Mouse (Mus musculus) myocyte (in vitro differentiated cells): ENCODE measurements at regions not wholly inside any gene's neighbourhood (a gene's known extent, or its start where the extent isn't known, plus 50 kb on each side); places are given as distances from the start of the nearest gene placed in this dataset.

Experiments
- H3K27me3 ChIP-seq: one replicate; pipeline ENCODE4 v1.6.1; 2011; ENCODE audit not compliant: control insufficient read depth, insufficient read depth, insufficient read length
- H3K36me3 ChIP-seq: one replicate; pipeline ENCODE4 v1.6.1; 2011; ENCODE audit not compliant: control insufficient read depth, insufficient read depth
- H3K4me2 ChIP-seq: one replicate; pipeline ENCODE4 v1.6.1; 2011; ENCODE audit warnings: low read depth, control low read depth
- H3K4me3 ChIP-seq: one replicate; pipeline ENCODE4 v1.5.1; 2011; ENCODE audit warnings: mild to moderate bottlenecking, control low read depth, moderate library complexity
- H3K79me2 ChIP-seq: one replicate; pipeline ENCODE4 v1.6.1; 2011; ENCODE audit not compliant: control insufficient read depth, insufficient read depth
- H3ac ChIP-seq: one replicate; pipeline ENCODE4 v1.6.1; 2011; ENCODE audit not compliant: control insufficient read depth, insufficient read length
- CEBPB ChIP-seq: IDR thresholded peaks from 2 replicates; pipeline ENCODE4 v1.6.1; 2011; ENCODE audit warnings: mild to moderate bottlenecking, moderate library complexity; ENCODE audit not compliant: poor library complexity, insufficient read depth, severe bottlenecking
- E2F4 ChIP-seq: IDR thresholded peaks from one replicate; pipeline ENCODE4 v1.6.1; 2011; ENCODE audit warnings: mild to moderate bottlenecking, control low read depth, moderate library complexity; ENCODE audit not compliant: insufficient read depth
- MAX ChIP-seq: IDR thresholded peaks from one replicate; pipeline ENCODE4 v1.6.1; 2011; ENCODE audit warnings: low read depth, mild to moderate bottlenecking, control low read depth
- MYOD1 ChIP-seq, 3 experiments: IDR thresholded peaks; one replicate each; pipeline ENCODE4 v1.6.1; 2011; ENCODE audit warnings: control low read depth in 2 of 3, low read depth in 2 of 3, mild to moderate bottlenecking in 2 of 3, moderate library complexity in 1 of 3; ENCODE audit not compliant: insufficient read length in 2 of 3, control insufficient read depth in 1 of 3
- MYOG ChIP-seq, 3 experiments: IDR thresholded peaks; one replicate each; pipeline ENCODE4 v1.6.1; 2011; ENCODE audit warnings: control low read depth in 2 of 3, low read depth in 2 of 3, mild to moderate bottlenecking in 2 of 3; ENCODE audit not compliant: insufficient read length in 2 of 3, control insufficient read depth in 1 of 3, insufficient read depth in 1 of 3
- POLR2A ChIP-seq: IDR thresholded peaks from one replicate; pipeline ENCODE4 v1.6.1; 2011; ENCODE audit warnings: low read depth, mild to moderate bottlenecking, control low read depth, moderate library complexity; ENCODE audit not compliant: insufficient read length
- POLR2AphosphoS2 ChIP-seq: IDR thresholded peaks from one replicate; pipeline ENCODE4 v1.6.1; 2011; ENCODE audit warnings: low read depth, control low read depth; ENCODE audit not compliant: insufficient read length
- REST ChIP-seq: IDR thresholded peaks from one replicate; pipeline ENCODE4 v1.6.1; 2011; ENCODE audit warnings: mild to moderate bottlenecking, control low read depth, moderate library complexity; ENCODE audit not compliant: insufficient read depth, insufficient read length
- SRF ChIP-seq: IDR thresholded peaks from one replicate; pipeline ENCODE4 v1.6.1; 2011; ENCODE audit warnings: low read depth; ENCODE audit not compliant: control insufficient read depth, insufficient read length
- TCF12 ChIP-seq: IDR thresholded peaks from one replicate; pipeline ENCODE4 v1.6.1; 2011; ENCODE audit warnings: mild to moderate bottlenecking, control low read depth; ENCODE audit not compliant: poor library complexity, insufficient read depth, severe bottlenecking
- TCF3 ChIP-seq: IDR thresholded peaks from one replicate; pipeline ENCODE4 v1.6.1; 2011; ENCODE audit warnings: low read depth, control low read depth; ENCODE audit not compliant: insufficient read length
- USF1 ChIP-seq: IDR thresholded peaks from one replicate; pipeline ENCODE4 v1.6.1; 2011; ENCODE audit warnings: low read depth, mild to moderate bottlenecking, control low read depth, moderate library complexity

DNA sequence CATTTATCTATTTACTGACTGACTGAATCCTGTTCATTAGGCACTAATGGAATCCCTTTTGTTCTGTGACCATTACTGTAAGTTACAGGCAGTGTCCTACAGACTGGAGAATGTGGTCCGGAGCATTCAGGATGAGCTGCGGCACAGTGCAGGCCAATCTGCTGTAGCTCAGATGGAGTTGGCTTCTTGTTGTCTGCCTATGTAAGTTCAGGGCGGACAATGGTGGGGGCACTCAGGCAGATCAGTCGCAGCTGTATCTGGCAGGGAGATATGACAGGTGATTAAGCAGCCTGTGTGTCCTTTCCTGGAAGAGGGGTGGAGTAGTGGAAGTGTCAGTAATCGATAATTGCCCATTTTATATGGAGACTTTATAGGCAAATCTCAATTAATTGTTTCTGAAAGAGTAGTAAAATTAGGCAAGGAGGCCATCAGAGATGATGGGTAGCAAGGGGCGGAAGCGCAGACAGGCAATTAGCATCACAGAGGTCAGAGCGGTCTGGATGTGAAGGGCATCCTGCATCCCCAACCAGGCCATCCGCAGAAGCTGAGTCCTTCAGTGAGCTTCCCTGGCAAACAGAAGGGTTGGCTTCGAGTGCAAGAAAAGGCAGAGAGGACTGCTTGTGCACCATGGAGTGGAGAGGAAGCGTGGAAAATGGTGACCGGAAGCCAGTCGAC is 197.2 kb downstream of the Ppp4r2 start:
- Histone ChIP-seq H3K79me2 (no peaks in the 10 kb centered on the region), H3K4me3 (no peak overlapping the region), H3K27me3 (peaks cover 43% of the 10 kb centered on the region), H3K4me2 (no peak overlapping the region), H3ac (no peak overlapping the region), H3K36me3 (no peaks in the 10 kb centered on the region)
- no peak for TF ChIP-seq REST
- TF ChIP-seq TCF12, result no peak
- TF ChIP-seq CEBPB, result no peak
- no peak for TF ChIP-seq USF1
- TF ChIP-seq POLR2AphosphoS2, result no peak
- no peak for TF ChIP-seq E2F4
- no peak for TF ChIP-seq MYOG (IDR thresholded peaks at IDR 0.05; ENCODE audit: control insufficient read depth in 1 of 3, insufficient read depth in 1 of 3, insufficient read length in 2 of 3, low read depth in 2 of 3)
- no peak for TF ChIP-seq POLR2A
- TF ChIP-seq SRF, result no peak
- no peak for TF ChIP-seq MAX

- Histone ChIP-seq H3K4me3 (no peak overlapping the region), H3K36me3 (no peaks in the 10 kb centered on the region), H3K4me2 (peak overlapping the region; percentile 55), H3K79me2 (no peaks in the 10 kb centered on the region), H3ac (no peak overlapping the region), H3K27me3 (no peaks in the 10 kb centered on the region)
- no peak for TF ChIP-seq CEBPB
- TF ChIP-seq TCF12, result peak; percentile 97
- TF ChIP-seq MYOG (IDR thresholded peaks at IDR 0.05; ENCODE audit: control insufficient read depth in 1 of 3, insufficient read depth in 1 of 3, insufficient read length in 2 of 3, low read depth in 2 of 3), result peak; percentile 88 to 94 (median 93)
- peak; percentile 89 to 99 (median 95) for TF ChIP-seq MYOD1 (IDR thresholded peaks at IDR 0.05; ENCODE audit: control insufficient read depth in 1 of 3, insufficient read length in 2 of 3, low read depth in 2 of 3)
- no peak for TF ChIP-seq POLR2AphosphoS2
- TF ChIP-seq TCF3, result peak; percentile 86
Observed at GRCm38 (mm10) chr6:101046755-101047154, 213.3 kb downstream of the Ppp4r2 start.

DNA sequence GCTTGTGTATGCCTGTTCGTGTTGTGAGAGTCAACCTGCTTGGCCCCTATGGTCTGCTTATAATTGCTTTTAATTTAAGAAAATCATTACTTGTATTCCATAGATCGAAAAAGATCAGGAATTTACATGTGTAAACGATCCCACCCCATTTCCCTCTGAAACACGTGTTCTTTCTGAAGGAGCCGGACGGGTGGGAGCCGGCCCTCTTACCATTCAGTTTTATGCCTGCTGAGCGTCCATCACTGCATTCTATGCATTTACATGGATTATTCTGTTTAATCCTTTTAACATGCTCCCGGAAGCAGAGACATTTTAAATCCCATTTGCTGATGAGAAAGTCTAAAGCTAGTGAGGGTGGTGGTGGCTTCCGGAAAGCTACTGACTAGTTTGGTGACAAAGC is 213.8 kb downstream of the Ppp4r2 start:
- Histone ChIP-seq H3K36me3 (no peaks in the 10 kb centered on the region), H3K27me3 (no peaks in the 10 kb centered on the region), H3K4me2 (peak overlapping the region; percentile 34), H3K4me3 (no peak overlapping the region), H3ac (no peak overlapping the region), H3K79me2 (no peaks in the 10 kb centered on the region)
- TF ChIP-seq POLR2AphosphoS2 (no peak), MYOG (IDR thresholded peaks at IDR 0.05; ENCODE audit: control insufficient read depth in 1 of 3, insufficient read depth in 1 of 3, insufficient read length in 2 of 3, low read depth in 2 of 3) (no peak), MAX (no peak), USF1 (no peak), SRF (no peak), MYOD1 (IDR thresholded peaks at IDR 0.05; ENCODE audit: control insufficient read depth in 1 of 3, insufficient read length in 2 of 3, low read depth in 2 of 3) (no peak), TCF3 (no peak), TCF12 (no peak), POLR2A (no peak), CEBPB (no peak), E2F4 (no peak), REST (no peak)

DNA sequence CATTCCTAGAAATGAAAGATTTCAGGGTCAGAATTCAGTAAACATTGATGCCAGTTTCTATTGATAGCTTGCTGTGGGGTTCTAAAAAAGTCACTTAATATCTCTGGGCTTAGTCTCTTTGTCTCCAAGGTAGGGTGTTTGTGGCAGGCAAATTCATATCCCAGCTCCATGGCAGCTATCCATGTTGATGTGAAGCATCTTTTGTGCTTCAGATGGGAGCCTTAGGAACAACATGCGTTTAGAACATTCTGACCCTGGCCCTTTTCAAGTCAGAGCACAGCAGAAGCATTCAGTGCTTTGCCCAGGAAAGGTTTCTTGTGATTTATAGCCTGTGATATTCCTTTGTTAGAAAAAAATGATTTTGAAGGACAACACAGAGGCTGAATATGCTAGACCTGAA is 215.0 kb downstream of the Ppp4r2 start:
- Histone ChIP-seq H3K36me3 (no peaks in the 10 kb centered on the region), H3K27me3 (no peaks in the 10 kb centered on the region), H3ac (no peak overlapping the region), H3K4me3 (no peak overlapping the region), H3K79me2 (no peaks in the 10 kb centered on the region), H3K4me2 (no peak overlapping the region)
- no peak for TF ChIP-seq MYOD1 (IDR thresholded peaks at IDR 0.05; ENCODE audit: control insufficient read depth in 1 of 3, insufficient read length in 2 of 3, low read depth in 2 of 3)
- no peak for TF ChIP-seq TCF12
- no peak for TF ChIP-seq TCF3
- TF ChIP-seq SRF, result no peak
- no peak for TF ChIP-seq REST
- no peak for TF ChIP-seq POLR2A
- TF ChIP-seq E2F4, result no peak
- no peak for TF ChIP-seq USF1
- no peak for TF ChIP-seq MYOG (IDR thresholded peaks at IDR 0.05; ENCODE audit: control insufficient read depth in 1 of 3, insufficient read depth in 1 of 3, insufficient read length in 2 of 3, low read depth in 2 of 3)
- no peak for TF ChIP-seq POLR2AphosphoS2
